Comparison of ENCODE assay signal across 27 mouse cellular contexts in the genomic region with DNA sequence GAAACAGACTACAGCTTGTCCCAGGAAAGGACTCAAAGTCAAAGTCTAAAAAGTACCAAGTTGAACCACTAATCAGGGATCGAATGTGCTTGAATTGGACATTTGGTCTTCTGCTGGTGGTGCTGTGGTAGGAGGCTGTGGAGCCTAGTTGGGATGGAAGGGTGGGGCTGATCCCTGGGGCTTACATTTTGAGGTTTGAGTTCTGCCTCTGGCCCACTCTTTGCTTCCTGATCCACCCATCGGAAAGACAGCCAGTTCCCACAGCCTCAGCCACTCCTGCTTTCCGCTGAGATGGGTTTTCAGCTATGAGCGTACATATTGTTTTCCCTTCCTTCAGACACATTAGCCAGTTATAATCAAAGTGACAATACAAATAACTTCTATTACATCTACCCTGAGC.
"Had no signal": no experiment of that assay in that cellular context is flagged by ENCODE, and none has a peak within 500 bp of the region (broad histone marks: within the 10 kb centered on the region; RNA-seq: fewer than 3 reads in every experiment).

No protein-coding gene starts in this region.

- H3K27ac ChIP-seq: limb, embryonic 10.5 days; limb, embryonic 12.5 days; limb, embryonic 13.5 days; limb, embryonic 15.5 days; liver, embryonic 12.5 days; liver, embryonic 13.5 days; liver, embryonic 14.5 days; liver, embryonic 15.5 days; lung, embryonic 15.5 days; macrophage; midbrain, embryonic 10.5 days; midbrain, embryonic 12.5 days; midbrain, embryonic 13.5 days; midbrain, embryonic 15.5 days; neural tube, embryonic 12.5 days had no signal

- H3K4me3 ChIP-seq: limb, embryonic 10.5 days; limb, embryonic 12.5 days; limb, embryonic 13.5 days; limb, embryonic 15.5 days; liver, embryonic 12.5 days; liver, embryonic 13.5 days; liver, embryonic 15.5 days; lung, embryonic 15.5 days; midbrain, embryonic 10.5 days; midbrain, embryonic 12.5 days; midbrain, embryonic 13.5 days; midbrain, embryonic 15.5 days; myocyte; neural tube, embryonic 12.5 days had no signal

- DNase-seq: left cerebral cortex, postnatal 4 days; liver; liver, embryonic 13.5 days; liver, postnatal 0 days; lung, adult 18-20 months; lung, adult 2 months; lung, embryonic 14.5 days; lung, postnatal 10 days; lung, postnatal 14 days; lung, postnatal 36 days; lung, postnatal 4 days; midbrain, embryonic 14.5 days had no signal
